Mouse (Mus musculus) liver, adult 2 months (tissue): Measurements from ENCODE around the gene Trpt1.

ENCODE experiments used
- CTCF ChIP-seq: fragments of 200-500 bp; IDR thresholded peaks from 2 replicates; pipeline ENCODE4 v1.5.1; 2011; ENCODE audit warnings: low read depth, low read length, control low read depth
- POLR2A ChIP-seq: fragments of 200-500 bp; IDR thresholded peaks from 2 replicates; pipeline ENCODE4 v1.6.1; 2011; ENCODE audit warnings: low read length, control low read depth; ENCODE audit not compliant: insufficient read depth; ENCODE audit errors: extremely low read depth

GRCm38 (mm10) chr19:6956461-6956860 lies 39.5 kb upstream of the Trpt1 start:
- TF ChIP-seq CTCF (no peak), POLR2A (no peak)
